Mouse (Mus musculus) heart, adult 2 months (tissue): ENCODE measurements around the gene Disp2.

Experiments used
- CTCF ChIP-seq: fragments of 200-600 bp; IDR thresholded peaks from 2 replicates; pipeline ENCODE4 v1.8.1; 2022; ENCODE audit warnings: antibody characterized with exemption, mild to moderate bottlenecking, moderate library complexity
- POLR2A ChIP-seq: fragments of 200-500 bp; IDR thresholded peaks from 2 replicates; pipeline ENCODE4 v1.6.1; 2011; ENCODE audit warnings: mild to moderate bottlenecking, low read depth, low read length, control low read depth; ENCODE audit not compliant: insufficient read depth

DNA sequence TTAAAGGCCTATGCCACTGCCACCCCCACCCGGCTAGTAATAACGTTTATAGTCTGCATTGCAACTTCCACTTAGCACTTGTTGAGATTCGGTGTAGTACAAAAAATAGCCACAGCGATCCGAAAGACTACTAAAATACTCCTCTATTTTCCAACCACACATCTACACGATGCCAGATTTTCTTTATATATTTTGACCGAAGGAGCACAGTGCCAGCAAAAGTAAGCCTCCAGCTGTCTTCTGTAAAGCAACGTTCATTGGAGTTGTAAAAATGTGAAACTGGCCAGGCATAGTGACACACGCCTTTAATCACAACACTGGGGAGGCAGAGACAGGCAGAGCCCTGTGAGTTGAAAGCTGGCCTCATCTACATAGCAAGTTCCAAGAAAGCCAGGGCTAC is 38.3 kb upstream of the Disp2 start:
- TF ChIP-seq CTCF: no peak
- no peak for TF ChIP-seq POLR2A
